Mouse (Mus musculus) embryonic facial prominence, embryonic 11.5 days (tissue): ENCODE measurements around the gene Mink1. TPM values are rescaled to one million over a fixed set of nuclear protein-coding genes. Genes with fewer than 3 reads are reported as not detected.

ENCODE experiments used
- ATAC-seq: fragments of 200-750 bp; cut with Nextera tagmentation; replicated peaks from 2 replicates; pipeline ENCODE4 v1.8.0; 2017; ENCODE audit warnings: low read depth; ENCODE audit not compliant: insufficient number of reproducible peaks, low FRiP score, low TSS enrichment
- DNase-seq: peaks from one replicate; pipeline ENCODE4 v3.0.0-alpha.2; 2015; ENCODE audit warnings: low spot score
- H3K27ac ChIP-seq: fragments of 300-500 bp; sonication (generic); replicated peaks from 2 replicates; pipeline ENCODE4 v1.5.1; 2014; ENCODE audit warnings: mild to moderate bottlenecking, low read depth, low read length, control low read depth
- H3K27me3 ChIP-seq: fragments of 300-500 bp; sonication (generic); 2 replicates; pipeline ENCODE4 v1.6.1; 2014; ENCODE audit warnings: mild to moderate bottlenecking, low read length, moderate library complexity, mixed read lengths; ENCODE audit not compliant: control insufficient read depth, insufficient read depth
- H3K36me3 ChIP-seq: fragments of 300-500 bp; sonication (generic); replicated peaks from 2 replicates; pipeline ENCODE4 v1.6.1; 2014; ENCODE audit warnings: low read depth, mild to moderate bottlenecking, low read length, moderate library complexity, mixed read lengths; ENCODE audit not compliant: control insufficient read depth, insufficient read depth
- H3K4me1 ChIP-seq: fragments of 300-500 bp; sonication (generic); 2 replicates; pipeline ENCODE4 v1.6.1; 2014; ENCODE audit warnings: low read length, mixed read lengths; ENCODE audit not compliant: control insufficient read depth, insufficient read depth
- H3K4me2 ChIP-seq: fragments of 300-500 bp; sonication (generic); 2 replicates; pipeline ENCODE4 v1.6.1; 2014; ENCODE audit warnings: low read depth, mild to moderate bottlenecking, control low read depth, low read length, moderate library complexity
- H3K4me3 ChIP-seq: fragments of 300-500 bp; sonication (generic); 2 replicates; pipeline ENCODE4 v1.5.1; 2014; ENCODE audit warnings: low read depth, low read length, control low read depth
- H3K9ac ChIP-seq: fragments of 300-500 bp; sonication (generic); replicated peaks from 2 replicates; pipeline ENCODE4 v1.6.1; 2014; ENCODE audit warnings: mild to moderate bottlenecking, control low read depth, low read length
- H3K9me3 ChIP-seq: fragments of 300-500 bp; sonication (generic); replicated peaks from 2 replicates; pipeline ENCODE4 v1.6.1; 2016; ENCODE audit warnings: mild to moderate bottlenecking, low read length, inconsistent platforms, mixed read lengths; ENCODE audit not compliant: control insufficient read depth
- WGBS: fragments of 180-500 bp; shearing (Covaris S2); extraction: QIAGEN DNeasy Blood & Tissue Kit; methylation state at CpG from one replicate; pipeline ENCODE4 v1.1.7; 2014; 5-methylcytosine and 5-hydroxymethylcytosine counted together
- polyA plus RNA-seq: library from polyadenylated mRNA; unstranded; fragments of >200 nt; fragmentation: Nextera tagmentation; extraction: Ambion mirVana; gene quantifications from 2 replicates; pipeline ENCODE4 v1.2.1, GENCODE M21; 2014

The Mink1 gene
- polyA plus RNA-seq, 1 experiment from 2014 or later: 12.6 TPM

DNA sequence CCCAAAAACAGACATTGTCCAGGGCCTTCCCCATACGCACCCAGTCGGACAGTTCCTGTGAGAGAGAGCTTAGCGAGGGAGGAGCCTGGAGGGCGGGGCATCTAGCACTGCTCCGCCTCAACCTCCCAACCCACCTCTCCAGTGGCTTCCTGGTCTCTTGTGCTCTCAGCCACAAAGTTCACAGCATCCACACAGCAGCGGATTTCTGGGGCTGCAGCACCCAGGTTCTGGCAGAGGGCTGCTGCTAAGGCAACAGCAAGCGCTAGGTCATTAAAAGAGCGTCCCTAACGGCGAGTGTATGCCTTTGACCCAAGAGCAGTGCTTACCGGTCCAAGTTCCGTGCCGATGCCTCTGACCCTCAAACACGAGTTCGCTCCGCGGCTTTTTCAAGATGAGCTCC, 52.4 kb downstream of the Mink1 start:
- peak overlapping the region; percentile 32 for H3K4me3 ChIP-seq
- peak overlapping the region; percentile 53 for H3K9ac ChIP-seq
- peaks cover 3% of the 10 kb centered on the region for H3K4me1 ChIP-seq
- ATAC-seq: peak; percentile 44; the same call in 1 of the 2 replicates
- 3% methylated on average over 17 of the region's 17 CpGs for WGBS
- DNase-seq: peak; percentile 67
- H3K4me2 ChIP-seq: peak overlapping the region; percentile 67
- peaks cover 4% of the 10 kb centered on the region for H3K27me3 ChIP-seq
- no peak overlapping the region for H3K27ac ChIP-seq
- no peaks in the 10 kb centered on the region for H3K9me3 ChIP-seq
- H3K36me3 ChIP-seq: peaks cover 5% of the 10 kb centered on the region

DNA sequence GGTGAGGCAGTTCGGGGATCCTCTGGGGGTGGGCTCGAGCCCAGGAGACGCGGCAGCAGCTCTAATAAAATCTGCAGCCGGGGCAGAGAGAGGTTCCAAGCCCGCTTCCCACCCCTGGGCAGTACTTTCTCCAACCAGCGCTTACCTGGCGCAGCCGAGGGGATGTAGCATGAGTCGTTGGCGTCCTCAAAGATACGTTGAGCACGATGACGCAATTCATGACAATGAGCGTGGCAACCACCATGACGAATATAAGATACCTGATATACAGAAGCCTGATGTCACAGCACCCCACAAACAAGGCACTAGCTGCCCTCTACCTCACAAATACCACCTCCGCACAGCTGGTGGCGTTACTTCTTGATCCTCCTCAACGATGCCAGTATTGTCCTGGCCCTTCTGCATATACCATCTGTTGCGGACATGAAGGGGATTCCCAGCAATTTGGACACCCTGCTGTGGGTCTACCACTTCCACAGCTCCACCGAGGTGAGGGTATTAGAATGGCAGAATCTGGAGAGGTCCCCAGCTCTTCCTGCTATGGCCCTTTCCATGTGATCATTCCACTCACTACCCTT, 52.9 kb downstream of the Mink1 start, which contains the start of gene 4930544D05Rik:
Gene 4930544D05Rik, plus strand, starts transcription at position 333 of the 578 bp plus-strand sequence.
- Histone ChIP-seq H3K27me3 (peaks cover 4% of the 10 kb centered on the region), H3K9me3 (no peaks in the 10 kb centered on the region), H3K27ac (no peak within 1 kb of the TSS), H3K36me3 (peaks cover 5% of the 10 kb centered on the region), H3K4me3 (peak within 1 kb of the TSS; percentile 32), H3K4me1 (peaks cover 3% of the 10 kb centered on the region), H3K4me2 (peak within 1 kb of the TSS; percentile 67), H3K9ac (peak within 1 kb of the TSS; percentile 53)
- ATAC-seq: 0 out of 2 replicates have a peak, but pooled peaks have one; percentile 9
- DNase-seq: peak; percentile 19
- WGBS: 13% methylated on average over 21 of the region's 21 CpGs

DNA sequence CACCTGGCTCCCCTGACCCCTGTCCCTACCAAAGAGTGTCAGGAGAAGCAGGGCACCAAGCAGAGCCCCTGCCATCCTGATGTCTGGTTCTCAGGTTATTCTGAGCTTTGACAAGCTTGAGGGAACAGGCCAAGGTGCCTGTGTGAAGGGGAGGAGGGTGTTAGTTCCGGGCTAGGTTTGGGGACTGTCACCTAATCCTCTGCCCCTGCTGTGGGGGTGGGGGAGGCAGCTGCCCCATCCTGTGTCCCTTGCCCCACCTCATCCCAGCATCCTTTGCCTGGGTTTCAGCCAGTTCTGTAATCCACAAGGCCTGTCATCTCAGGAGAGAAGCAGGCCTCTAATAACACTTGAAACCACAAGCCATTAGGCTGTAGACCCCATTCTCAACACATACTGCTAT, 56.4 kb downstream of the Mink1 start, which contains the start of gene Chrne:
Gene Chrne, minus strand, starts transcription at position 116 of the 400 bp plus-strand sequence.
- Histone ChIP-seq H3K4me3 (no peak within 1 kb of the TSS), H3K4me1 (peaks cover 3% of the 10 kb centered on the region), H3K9me3 (no peaks in the 10 kb centered on the region), H3K36me3 (no peaks in the 10 kb centered on the region), H3K4me2 (no peak within 1 kb of the TSS), H3K9ac (peak within 1 kb of the TSS; percentile 28; the same call in 1 of the 2 replicates), H3K27me3 (peaks cover 4% of the 10 kb centered on the region), H3K27ac (no peak within 1 kb of the TSS)
- DNase-seq (no peak), ATAC-seq (no peak)
- 60% methylated on average over 1 of the region's 1 CpGs for WGBS

DNA sequence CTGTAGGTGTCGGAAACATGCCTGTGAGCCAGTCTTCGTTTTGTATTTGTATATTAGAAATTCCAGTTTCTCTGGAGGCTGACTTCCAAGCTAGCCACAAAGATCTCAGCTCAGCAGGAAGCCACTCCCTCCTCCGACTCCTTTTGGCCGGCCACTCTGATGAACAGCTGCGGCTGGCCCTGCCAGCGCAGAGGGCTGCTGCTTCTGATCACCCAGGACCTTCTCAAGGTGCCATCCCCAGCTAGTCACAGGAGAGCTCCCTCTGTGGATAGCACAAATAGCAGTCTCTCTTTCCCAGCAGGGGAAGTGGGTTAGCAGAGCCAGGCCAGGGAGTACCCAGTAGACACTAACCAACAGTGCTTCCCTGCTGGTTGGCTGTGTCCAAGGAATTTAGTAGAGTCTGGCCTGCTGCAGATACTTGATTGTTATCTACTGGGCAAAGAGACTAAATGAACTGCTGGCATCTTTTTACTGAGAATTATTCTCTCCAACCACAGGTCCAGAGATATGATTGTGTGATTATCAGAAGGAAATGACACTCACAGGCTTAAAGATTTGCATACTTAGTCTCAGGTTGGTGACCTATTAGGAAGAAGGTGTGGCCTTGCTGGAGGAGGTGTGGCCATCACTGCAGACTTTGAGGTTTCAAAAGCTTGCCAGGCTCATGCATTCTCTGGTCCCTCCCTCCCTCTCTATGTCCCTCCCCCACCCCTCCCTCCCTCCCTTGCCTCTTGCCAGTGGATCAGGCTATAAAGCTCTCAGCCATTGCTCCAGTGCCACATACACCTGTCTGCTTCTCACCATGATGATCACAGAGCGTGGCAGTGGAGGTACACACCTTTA, 59.5 kb downstream of the Mink1 start:
- Histone ChIP-seq H3K4me2 (no peak overlapping the region), H3K27ac (no peak overlapping the region), H3K4me1 (no peaks in the 10 kb centered on the region), H3K27me3 (no peaks in the 10 kb centered on the region), H3K9ac (no peak overlapping the region), H3K4me3 (no peak overlapping the region), H3K9me3 (no peaks in the 10 kb centered on the region), H3K36me3 (no peaks in the 10 kb centered on the region)
- DNase-seq (no peak), ATAC-seq (no peak)
- WGBS: 49% methylated on average over 7 of the region's 7 CpGs

DNA sequence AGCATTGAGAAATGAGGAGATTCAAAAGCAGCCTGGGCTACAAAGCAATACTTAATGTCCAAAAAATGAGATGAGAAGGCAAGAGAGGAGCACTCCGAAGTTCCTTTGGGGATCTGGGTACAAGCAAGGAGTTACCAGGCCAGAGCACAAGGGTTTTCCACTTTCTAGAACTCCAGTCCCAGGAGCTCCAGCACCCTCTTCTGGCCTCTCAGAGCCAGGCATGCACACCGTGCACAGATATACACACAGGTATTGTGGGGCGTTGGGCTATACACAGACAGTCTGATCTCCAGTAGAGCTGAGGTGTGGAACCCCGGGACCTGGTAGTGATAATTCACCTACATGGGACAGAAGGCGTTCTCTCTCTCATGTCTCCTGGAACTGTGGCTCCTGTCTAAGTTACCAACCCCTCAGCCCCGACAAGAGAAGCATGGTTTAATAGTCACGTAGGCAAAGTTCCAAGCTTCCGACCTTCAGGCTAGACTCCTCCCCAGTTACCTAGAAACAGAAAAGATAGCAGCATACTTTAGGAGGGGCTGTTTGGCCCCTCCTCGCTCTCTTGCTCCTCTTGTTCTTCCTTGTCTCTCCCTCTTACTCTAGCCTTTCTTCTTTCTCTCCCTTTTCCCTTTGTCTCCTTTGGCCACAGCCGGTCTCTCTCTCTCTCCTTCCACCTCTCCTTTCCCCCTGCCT, 60.5 kb downstream of the Mink1 start:
- WGBS: 84% methylated on average over 10 of the region's 10 CpGs
- Histone ChIP-seq H3K4me1 (no peaks in the 10 kb centered on the region), H3K27ac (no peak overlapping the region), H3K36me3 (no peaks in the 10 kb centered on the region), H3K4me3 (no peak overlapping the region), H3K27me3 (no peaks in the 10 kb centered on the region), H3K9ac (no peak overlapping the region), H3K4me2 (no peak overlapping the region), H3K9me3 (no peaks in the 10 kb centered on the region)
- ATAC-seq (no peak), DNase-seq (no peak)

- Histone ChIP-seq H3K4me2 (no peak overlapping the region), H3K4me1 (no peaks in the 10 kb centered on the region), H3K9ac (no peak overlapping the region), H3K4me3 (no peak overlapping the region), H3K36me3 (no peaks in the 10 kb centered on the region), H3K27ac (no peak overlapping the region), H3K27me3 (no peaks in the 10 kb centered on the region), H3K9me3 (no peaks in the 10 kb centered on the region)
- DNase-seq: peak; percentile 72
- ATAC-seq: no peak
- WGBS: 48% methylated on average over 4 of the region's 4 CpGs
Observed at GRCm38 (mm10) chr11:70625473-70625872, 62.8 kb downstream of the Mink1 start.

- no peak overlapping the region for H3K9ac ChIP-seq
- no peak overlapping the region for H3K27ac ChIP-seq
- H3K9me3 ChIP-seq: no peaks in the 10 kb centered on the region
- no peak for DNase-seq
- H3K27me3 ChIP-seq: no peaks in the 10 kb centered on the region
- no peak overlapping the region for H3K4me3 ChIP-seq
- no peak overlapping the region for H3K4me2 ChIP-seq
- ATAC-seq: no peak
- H3K36me3 ChIP-seq: no peaks in the 10 kb centered on the region
- no peaks in the 10 kb centered on the region for H3K4me1 ChIP-seq
- 78% methylated on average over 4 of the region's 4 CpGs for WGBS
Observed at GRCm38 (mm10) chr11:70626877-70627276, 64.2 kb downstream of the Mink1 start.
